Mouse (Mus musculus) kidney, postnatal 25 days (tissue): ENCODE measurements at regions not wholly inside any gene's neighbourhood (a gene's known extent, or its start where the extent isn't known, plus 50 kb on each side); places are given as distances from the start of the nearest gene placed in this dataset.

Source experiments
- DNase-seq, 2 experiments: peaks; one replicate each; pipeline ENCODE4 v3.0.0; 2021; ENCODE audit warnings: mixed read lengths in 2 of 2

- DNase-seq, result no peak
Observed at GRCm38 (mm10) chr1:32805890-32806630, 259.0 kb upstream of the Gm5415 start.

DNA sequence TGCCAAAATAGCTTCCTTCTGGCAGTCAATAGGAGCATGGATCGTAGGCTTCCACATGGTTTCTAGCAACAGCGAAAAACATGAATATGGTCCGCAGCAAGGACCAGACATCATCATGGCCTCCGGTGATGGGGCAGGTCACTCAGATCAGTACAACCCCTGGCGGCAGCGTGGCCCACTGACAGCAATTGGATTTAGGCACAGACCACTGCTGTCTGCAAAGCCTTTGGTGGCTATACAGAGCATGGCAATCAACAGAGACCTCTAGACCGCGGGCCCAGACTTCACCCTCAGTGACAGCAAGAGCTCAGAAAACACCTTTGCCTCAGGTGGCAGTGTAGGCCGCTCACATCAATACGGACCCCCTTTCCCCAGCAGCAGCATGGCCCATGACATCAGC, 225.1 kb upstream of the Gm5415 start:
- DNase-seq, result peak in 1 of 2 experiments; percentile 28

DNA sequence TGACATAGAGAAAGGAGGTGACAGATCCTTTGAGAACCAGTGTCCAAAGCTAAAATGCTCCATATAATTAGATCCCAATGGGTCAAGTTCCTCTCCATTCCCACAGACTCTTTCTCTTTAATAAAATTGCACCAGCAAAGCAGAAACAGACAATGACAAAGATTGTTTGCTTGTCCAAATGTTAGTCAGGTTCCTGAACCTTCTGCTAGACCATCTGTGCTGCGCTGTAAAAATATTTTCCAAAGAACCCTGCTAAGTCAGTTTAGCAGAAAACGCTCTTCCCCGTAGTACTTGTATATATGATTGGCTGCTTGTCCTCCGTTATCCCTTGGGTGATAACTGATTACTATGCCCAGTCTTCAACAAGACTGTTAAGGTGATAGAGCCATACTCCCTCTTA, 221.0 kb upstream of the Gm5415 start:
- DNase-seq, result no peak

- no peak for DNase-seq
Observed at GRCm38 (mm10) chr1:32748191-32748590, 201.1 kb upstream of the Gm5415 start.

DNA sequence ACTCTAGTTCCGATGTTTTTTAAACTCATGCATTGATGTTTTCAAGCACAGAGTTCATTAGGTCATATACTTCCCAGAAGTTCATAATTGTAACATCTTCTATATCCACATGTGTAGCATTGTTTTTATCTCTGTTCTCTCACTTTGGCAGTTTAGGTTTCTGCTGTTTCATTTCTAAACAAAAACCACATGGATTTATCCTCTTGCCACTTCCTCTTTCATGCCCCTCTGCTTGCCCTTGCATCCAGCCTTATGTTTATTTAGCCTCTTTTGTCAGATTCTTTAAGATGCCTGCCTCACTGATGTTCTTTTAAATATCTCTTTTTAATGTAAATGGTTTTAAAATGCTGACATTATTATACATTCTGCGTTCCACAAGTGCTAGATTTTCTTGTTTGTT, 199.2 kb upstream of the Gm5415 start:
- DNase-seq, result no peak
